Mouse (Mus musculus): ENCODE results near the gene Mvb12b.

DNA sequence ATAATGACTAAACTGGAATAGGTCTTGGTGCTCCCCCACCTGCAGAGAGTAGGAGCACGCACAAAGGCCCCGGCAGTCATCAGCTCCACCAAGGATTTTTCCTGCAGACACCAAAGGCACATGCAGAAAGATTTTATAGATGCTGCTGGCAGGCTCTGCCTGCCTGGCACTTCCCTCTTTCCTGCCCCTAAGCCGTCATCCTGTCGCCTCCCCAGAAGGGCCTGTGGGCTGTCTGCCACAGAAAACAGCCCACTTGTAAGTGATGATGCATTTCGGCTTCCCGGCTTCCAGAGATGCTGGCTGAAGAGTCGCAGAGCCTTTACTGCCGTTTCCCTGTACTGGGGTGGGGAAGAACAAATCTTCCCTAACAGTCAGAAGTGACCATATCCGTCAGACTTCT lies 93.3 kb downstream of the Mvb12b start:
- TF ChIP-seq MAX (IDR thresholded peaks at IDR 0.05), result no peak
- TF ChIP-seq CTCF (IDR thresholded peaks at IDR 0.05; ENCODE audit: control insufficient read depth, insufficient read depth, insufficient read length), result no peak
- TF ChIP-seq USF1 (IDR thresholded peaks at IDR 0.05; ENCODE audit: low read depth), result no peak
